Mouse (Mus musculus) layer of hippocampus, adult 8-10 months (tissue): Measurements from ENCODE around the gene Zmiz1. TPM values are rescaled to one million over a fixed set of nuclear protein-coding genes. Genes with fewer than 3 reads are reported as not detected.
A peak's percentile ranks its signal among the peaks of the same experiment; 100 is the strongest.

ENCODE experiments used
- DNase-seq, 2 experiments: peaks; one replicate each; pipeline ENCODE4 v3.0.0; 2022; ENCODE audit warnings: low spot score in 2 of 2
- total RNA-seq, 4 experiments: library from RNA; stranded (reverse); gene quantifications; 2 replicates each; pipeline ENCODE4 v1.2.4; 2022

Gene Zmiz1
- total RNA-seq, 4 experiments from 2014 or later = 77.0 to 102 (median 92.7) TPM

DNA sequence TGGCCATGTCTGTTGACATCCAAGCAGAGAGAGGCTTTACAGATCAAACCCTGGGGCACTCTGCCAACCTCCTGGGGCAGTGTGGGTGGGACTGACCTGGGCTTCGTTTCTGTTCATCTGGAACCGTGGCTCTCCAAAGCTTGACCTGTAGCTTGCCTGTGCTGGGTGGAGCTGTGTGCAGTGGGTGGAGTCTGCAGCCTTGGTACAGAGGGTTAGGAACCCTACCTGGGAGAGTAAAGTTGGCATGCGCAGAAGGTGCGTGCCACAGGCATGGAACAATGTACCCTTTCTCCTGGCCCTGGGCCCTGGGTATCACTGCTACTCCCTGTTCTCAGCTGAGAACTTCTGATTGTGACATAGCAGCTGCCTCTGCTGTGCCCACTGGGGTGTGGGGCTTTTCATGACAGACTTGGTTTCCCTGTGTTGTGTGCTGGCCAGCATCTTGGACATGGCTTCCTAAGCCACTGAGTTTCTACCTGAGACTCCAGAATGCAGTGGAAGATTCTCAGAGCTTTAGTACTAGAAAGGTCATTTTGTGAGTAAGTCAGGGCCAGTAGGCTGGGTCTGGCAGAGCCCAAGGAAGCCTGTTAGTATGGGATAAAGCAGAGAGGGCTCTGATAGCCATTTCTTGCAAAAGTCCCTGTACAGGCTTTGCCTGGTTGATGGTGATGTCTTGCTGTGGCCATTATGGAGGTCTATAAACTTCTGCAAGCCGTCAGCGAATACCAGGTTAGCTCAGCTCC is 30.5 kb downstream of the Zmiz1 start:
- DNase-seq = no peak

GRCm38 (mm10) chr14:25491961-25492360 is 33.0 kb downstream of the Zmiz1 start:
- no peak for DNase-seq

DNA sequence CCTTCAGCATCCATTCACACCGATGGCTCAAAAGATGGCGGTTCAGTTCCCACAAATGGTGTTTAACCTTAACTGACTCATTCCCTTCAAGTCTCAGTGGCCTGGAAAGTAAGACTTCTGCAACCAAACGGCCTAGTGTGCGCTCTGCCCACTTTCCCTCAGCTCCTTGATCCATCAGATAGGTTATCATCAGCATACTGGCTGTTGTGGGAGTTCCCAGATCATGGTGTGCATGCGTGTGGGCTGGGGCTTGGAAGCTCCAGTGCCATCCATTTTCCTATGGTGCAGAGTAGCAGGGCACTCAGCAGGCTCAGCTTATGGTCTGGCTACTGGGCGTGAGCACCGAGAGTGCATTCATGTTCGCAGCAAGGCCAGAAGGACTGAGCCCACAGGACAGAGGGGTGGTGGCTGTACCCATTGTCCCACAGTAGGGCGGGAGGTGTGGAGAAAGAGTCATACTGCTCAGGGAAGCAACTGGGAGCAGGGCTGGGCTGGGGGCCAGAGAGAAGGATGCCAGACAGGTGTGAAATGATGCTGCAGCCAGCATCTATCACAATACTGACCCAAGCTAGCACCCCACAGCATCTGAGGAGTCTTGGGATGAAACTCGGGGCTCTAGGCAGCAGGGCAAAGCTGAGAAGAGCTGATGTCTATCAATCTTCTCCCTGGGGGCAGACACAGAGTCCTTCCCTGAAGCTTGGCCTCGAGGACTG is 33.7 kb downstream of the Zmiz1 start:
- DNase-seq = no peak

DNA sequence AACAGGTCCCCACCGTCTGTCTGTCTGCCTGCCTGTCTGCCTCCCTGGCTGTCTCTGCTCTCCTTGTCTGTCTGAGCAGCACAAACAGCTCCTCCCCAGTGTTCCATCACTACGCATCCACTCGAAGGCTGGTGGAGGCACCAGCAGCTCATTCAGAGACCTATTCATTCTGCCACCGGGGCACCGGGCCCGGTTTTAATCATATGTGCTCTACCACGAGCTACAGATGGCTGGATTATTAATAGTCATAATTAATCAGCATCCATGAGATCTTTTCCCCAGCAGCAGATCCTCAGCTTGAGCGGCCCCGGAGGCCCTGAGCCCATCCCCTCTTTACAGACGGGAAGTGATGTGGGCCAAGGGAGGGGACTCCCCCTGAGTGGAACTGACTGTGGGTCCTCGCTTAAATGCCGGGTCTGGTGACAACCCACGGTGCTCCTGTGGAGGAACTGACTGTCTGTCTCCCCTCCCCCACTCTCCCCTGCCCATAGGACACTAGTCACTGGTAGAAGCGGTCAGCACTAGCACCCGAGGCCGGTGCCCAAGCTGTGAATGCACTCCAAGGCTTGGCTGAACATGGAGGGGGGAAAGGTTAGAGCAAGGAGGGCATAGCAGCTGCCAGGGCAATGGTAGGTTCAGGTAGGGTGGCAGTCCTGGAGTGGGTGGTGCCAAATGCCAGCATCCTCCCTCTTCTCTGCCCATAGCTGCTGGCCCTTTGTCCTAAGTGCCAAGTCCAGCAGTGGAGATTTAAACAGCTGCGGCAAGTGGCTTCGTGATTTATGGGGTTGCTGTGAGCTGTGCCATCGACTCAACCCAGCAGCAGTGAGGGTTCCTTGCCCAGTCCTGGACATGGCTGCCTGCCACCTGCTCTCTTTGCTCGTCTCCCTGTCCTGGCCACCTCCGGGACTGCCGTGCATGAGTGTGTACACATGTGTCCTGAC is 34.6 kb downstream of the Zmiz1 start:
- DNase-seq = peak; percentile 72 to 83

DNA sequence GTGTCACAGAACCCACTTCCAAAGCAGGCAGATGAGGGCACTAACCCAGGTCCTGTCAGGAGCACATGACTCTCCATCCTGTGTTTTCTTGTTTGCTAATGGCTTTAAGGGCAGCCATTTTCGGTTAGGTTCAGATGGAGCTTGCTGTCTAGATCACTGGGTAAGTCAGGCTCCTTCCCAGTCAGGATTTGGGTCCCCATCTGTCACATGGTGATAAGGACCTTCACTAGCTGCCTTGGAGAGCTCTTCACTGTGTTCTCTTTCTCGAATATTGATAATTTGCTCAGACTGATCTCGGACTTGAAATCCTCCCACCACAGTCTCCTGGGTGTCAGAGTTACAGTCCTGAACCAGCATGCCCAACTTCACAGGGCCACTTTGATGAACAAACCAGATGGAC is 35.8 kb downstream of the Zmiz1 start:
- no peak for DNase-seq

DNA sequence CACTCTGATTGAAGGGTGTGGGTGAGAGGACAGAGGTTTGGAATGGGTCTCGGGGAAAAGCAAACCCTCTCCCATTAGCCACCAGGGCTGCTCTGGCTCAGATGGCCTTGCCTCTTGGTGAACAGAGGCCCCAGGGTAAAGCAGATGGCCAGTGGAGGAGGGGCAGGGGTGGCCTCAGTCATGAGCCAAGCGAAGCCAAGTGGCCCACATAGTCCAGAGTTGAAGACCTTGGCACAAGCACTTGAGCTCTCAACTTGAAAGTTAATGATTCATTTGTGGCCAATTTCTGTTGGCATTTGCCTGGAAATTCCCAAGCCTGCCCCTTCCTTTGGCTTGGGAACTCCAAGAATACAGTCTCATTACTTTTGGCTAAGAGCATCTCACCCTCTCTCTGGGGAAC is 37.1 kb downstream of the Zmiz1 start:
- peak; percentile 58 to 75 for DNase-seq

DNA sequence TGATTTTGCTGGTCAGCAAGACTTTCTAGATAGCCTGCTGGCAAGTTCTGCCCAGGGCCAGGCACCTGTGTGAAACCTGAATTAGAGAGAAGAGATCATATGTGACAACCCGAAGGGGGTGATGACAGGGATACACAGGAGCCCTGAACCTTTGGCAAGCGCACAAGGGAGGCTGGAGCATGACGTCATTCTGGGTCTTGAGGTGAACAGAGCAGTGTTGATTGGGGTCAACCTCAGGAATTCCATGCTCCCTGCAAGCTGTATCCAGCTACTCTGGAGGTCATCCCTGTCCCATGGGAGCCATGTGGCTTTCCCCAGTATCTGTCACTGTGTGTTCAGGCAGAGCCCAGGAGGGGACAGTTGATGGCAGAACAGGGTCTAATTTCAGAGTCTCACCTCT is 38.0 kb downstream of the Zmiz1 start:
- no peak for DNase-seq

DNA sequence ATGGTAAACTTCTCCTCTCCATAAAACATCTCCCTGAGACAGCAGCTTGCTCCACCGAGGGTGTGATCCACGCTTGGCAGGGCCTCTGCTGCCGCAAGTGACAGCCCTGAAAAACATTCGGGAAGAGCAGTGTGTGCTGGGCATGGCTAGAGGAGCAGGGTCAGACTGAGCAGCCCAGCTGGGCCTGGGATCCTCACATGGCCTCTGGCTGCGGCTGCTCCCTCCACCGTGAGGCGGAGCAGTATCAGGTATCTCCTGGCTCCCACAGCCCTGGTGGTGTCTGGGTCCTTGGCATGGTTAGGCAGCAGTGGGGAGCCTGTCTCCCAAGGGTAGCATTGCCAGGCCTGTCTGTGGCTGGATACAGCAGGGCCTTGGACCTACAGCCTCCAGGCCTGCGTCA is 38.6 kb downstream of the Zmiz1 start:
- no peak for DNase-seq

GRCm38 (mm10) chr14:25498367-25498766 is 39.4 kb downstream of the Zmiz1 start:
- DNase-seq = no peak

GRCm38 (mm10) chr14:25499526-25499925 is 40.5 kb downstream of the Zmiz1 start:
- no peak for DNase-seq

- no peak for DNase-seq
Observed at GRCm38 (mm10) chr14:25500511-25501120, 41.6 kb downstream of the Zmiz1 start.

DNA sequence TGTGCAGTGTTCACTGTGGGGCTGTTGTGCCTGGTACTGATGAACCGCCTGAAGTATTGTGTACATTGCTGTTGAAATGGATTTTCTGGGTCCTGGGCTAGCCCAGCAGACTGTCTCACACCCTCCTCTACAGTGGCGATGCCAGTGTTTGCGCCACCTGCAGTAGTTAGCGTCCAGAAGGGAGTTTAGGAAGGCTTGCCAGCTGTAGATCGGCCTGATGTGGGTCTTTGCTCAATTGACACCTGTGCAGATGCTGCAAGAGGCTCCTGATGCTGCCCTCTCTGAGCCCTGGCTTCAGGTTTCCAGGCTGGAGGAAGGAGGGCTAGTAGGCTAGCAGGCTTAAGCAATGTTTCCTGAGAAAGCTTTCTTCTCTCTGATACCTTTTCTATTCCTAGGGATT is 42.5 kb downstream of the Zmiz1 start:
- no peak for DNase-seq

DNA sequence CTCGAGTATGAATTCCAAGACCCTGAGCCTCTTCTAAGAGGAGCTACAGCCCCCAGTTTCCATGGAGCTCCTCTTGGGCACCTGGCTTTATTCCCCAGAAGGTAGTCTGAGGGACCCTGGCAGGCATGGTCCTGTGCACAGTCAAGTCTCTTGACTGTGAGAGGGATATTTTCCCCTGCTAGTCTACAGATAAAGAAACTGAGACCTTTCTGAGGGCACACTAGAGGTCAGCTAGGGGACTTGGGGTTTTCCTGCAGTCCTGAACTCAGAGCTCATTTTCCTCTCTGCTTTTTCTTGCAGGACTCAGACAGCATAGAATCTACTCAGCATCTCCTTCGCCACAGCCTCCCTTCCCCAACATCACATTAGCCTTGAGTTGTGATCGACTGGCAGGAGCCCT is 43.4 kb downstream of the Zmiz1 start:
- DNase-seq = no peak

DNA sequence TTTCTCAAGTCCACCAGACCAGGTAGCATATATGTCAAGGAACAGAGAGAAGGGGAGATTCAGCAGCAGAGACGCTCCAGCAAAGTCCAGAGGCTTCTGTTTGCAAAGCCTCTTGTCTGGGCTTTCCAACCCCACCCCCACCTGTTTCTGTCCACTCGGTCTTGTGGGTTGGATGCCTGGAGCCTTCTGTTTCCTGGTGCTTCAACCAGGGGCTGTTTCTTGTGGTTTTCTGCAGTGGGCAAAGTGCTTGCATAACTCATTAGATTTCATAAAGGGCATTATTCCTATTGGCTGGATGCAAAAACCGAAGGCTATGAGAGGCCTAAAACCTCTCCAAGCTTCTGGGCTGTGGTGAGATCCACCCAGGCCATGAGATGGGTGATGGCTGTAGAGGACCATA is 45.3 kb downstream of the Zmiz1 start:
- no peak for DNase-seq

GRCm38 (mm10) chr14:25505201-25505671 is 46.3 kb downstream of the Zmiz1 start:
- DNase-seq = no peak

DNA sequence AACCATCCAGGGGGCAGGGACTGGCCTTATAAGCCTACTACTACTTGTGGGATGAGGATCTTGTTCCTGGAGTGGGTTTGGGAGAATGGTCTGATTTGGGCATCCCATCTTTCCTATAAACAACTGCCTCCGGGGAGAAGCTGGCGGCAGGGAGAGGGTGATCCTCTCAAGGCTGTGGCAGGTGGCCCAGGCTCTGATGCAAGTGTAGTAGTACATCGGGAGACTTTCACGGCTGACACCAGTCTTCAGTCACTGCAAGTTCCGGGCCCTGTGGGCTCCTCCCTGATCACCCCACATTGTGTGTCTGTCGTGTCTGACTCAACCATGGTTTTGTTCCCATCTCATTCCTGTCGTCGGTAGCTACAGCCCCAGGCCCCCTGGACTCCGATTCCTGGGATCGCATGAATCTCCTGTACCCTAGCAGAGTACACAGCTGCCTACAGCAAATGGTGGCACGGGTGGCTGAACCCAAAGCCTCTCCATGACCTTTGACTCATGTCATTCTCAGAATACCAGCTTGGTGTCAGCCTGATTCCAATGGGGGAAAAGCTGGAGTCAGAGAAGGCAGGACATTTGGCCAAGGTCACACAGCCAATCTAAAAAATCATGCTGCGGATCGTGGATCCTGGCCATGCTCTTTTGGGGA is 49.2 kb downstream of the Zmiz1 start:
- no peak for DNase-seq

DNA sequence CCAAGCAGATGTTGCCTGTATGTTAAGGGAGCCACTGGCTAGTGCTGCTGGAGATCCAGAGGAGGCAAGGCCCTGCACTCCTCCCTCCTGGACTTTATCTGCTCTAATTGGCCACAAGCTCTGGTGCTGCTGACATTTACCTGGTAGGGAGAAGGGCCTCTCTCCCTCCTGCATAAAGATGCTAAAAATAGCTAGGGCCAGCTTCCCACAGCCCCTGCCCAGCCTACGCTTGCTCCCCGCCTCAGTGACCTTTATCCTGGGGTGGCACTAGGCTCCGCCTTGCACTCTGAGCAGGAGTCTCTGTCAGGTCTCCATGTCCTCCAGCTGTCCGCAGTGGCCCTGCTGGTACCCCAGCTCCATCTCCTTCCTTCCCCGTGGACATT is 49.8 kb downstream of the Zmiz1 start:
- no peak for DNase-seq

- no peak for DNase-seq
Observed at GRCm38 (mm10) chr14:25509450-25510129, 50.6 kb downstream of the Zmiz1 start.

DNA sequence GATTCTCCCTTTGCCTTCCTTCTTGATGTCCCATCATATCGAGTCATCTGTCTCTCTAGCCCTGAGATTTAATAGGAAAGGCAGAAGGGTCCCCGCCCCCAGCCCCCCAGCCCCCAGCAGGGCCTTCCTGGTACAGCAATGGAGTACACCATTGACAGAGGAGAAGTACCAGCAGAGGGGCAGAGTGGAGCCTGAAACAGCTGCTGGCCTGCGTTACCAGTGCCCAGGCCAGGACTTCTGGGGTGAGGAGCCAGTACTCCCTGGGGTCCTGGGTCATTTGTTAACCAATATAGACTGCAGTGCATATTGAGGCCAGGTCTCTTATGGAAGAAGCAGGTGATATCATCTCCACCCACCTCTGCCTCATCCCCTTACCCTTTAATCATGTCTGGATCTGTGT is 51.4 kb downstream of the Zmiz1 start:
- no peak for DNase-seq

- no peak for DNase-seq
Observed at GRCm38 (mm10) chr14:25510987-25511386, 52.0 kb downstream of the Zmiz1 start.
